Mouse (Mus musculus) testis, adult 2 months (tissue): Measurements from ENCODE around the gene Tmem219. TPM values are rescaled to one million over a fixed set of nuclear protein-coding genes. Genes with fewer than 3 reads are reported as not detected.

Experiments used
- H3K27ac ChIP-seq: fragments of 200-500 bp; 2 replicates; pipeline ENCODE4 v1.5.1; 2012; ENCODE audit warnings: low read depth, low read length; ENCODE audit not compliant: control insufficient read depth, insufficient read depth
- H3K27me3 ChIP-seq: fragments of 200-500 bp; 2 replicates; pipeline ENCODE4 v1.6.1; 2012; ENCODE audit warnings: mild to moderate bottlenecking, low read length, moderate library complexity; ENCODE audit not compliant: control insufficient read depth, insufficient read depth
- H3K36me3 ChIP-seq: fragments of 200-500 bp; 2 replicates; pipeline ENCODE4 v1.6.1; 2012; ENCODE audit warnings: mild to moderate bottlenecking, low read length; ENCODE audit not compliant: control insufficient read depth, insufficient read depth
- H3K4me1 ChIP-seq: fragments of 200-500 bp; 2 replicates; pipeline ENCODE4 v1.6.1; 2012; ENCODE audit warnings: low read length; ENCODE audit not compliant: control insufficient read depth, insufficient read depth
- H3K4me3 ChIP-seq: fragments of 200-500 bp; 2 replicates; pipeline ENCODE4 v1.5.1; 2012; ENCODE audit warnings: low read depth, mild to moderate bottlenecking, low read length, moderate library complexity, mixed read lengths; ENCODE audit not compliant: control insufficient read depth
- CTCF ChIP-seq: fragments of 200-500 bp; IDR thresholded peaks from 2 replicates; pipeline ENCODE4 v1.5.1; 2012; ENCODE audit warnings: low read depth, mild to moderate bottlenecking, inconsistent platforms, low read length, moderate library complexity; ENCODE audit not compliant: control insufficient read depth, insufficient read depth, insufficient replicate concordance
- POLR2A ChIP-seq: fragments of 200-500 bp; IDR thresholded peaks from 2 replicates; pipeline ENCODE4 v1.6.1; 2012; ENCODE audit warnings: low read depth, mild to moderate bottlenecking, inconsistent platforms, low read length, moderate library complexity; ENCODE audit not compliant: control insufficient read depth
- polyA plus RNA-seq: library from polyadenylated mRNA; depleted of rRNA; stranded (reverse); fragments of >200 nt; gene quantifications from 2 replicates; pipeline ENCODE4 v1.2.3, GENCODE M21; 2012; rRNA removed

The Tmem219 gene
- 70.3 and 73.6 TPM in 2 replicates for polyA plus RNA-seq

DNA sequence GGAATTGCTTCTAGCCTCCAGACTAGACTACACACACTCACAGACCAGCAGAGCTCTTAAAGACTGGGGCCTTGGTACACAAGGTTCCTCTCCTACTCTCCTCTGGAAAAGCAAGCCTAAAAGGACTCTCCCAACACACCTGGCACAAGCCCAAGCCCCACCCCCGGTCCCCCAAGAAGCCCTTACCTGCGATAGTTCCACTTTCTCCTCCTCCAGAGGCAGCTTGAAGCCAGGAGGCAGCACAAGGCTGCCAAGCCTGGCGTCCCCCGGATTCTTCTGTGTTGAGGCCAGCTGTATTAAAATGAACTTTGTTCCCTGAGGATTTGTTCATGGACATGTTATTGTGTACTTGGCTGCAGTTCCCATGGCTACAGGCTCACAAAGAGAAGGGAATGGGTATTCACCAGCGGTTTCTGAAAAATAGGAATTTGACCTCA, at the start of gene Tmem219:
Tmem219 (minus strand) TSS at position 294 of the 437 bp plus-strand sequence.
- TF ChIP-seq CTCF (no peak), POLR2A (no peak)
- H3K4me1 ChIP-seq = no peaks in the 10 kb centered on the region; the same call in none of the 2 replicates
- H3K36me3 ChIP-seq = no peaks in the 10 kb centered on the region; the same call in 1 of the 2 replicates
- H3K4me3 ChIP-seq = no peak within 1 kb of the TSS
- peak within 1 kb of the TSS; percentile 67 for H3K27ac ChIP-seq
- no peaks in the 10 kb centered on the region for H3K27me3 ChIP-seq

GRCm38 (mm10) chr7:126967361-126967760, 44.6 kb upstream of the Tmem219 start:
- Histone ChIP-seq H3K27ac (no peak overlapping the region), H3K4me3 (no peak overlapping the region), H3K27me3 (no peaks in the 10 kb centered on the region), H3K4me1 (no peaks in the 10 kb centered on the region; the same call in 1 of the 2 replicates), H3K36me3 (no peaks in the 10 kb centered on the region; the same call in 1 of the 2 replicates)
- TF ChIP-seq POLR2A (no peak), CTCF (no peak)

- TF ChIP-seq POLR2A = no peak
- no peak for TF ChIP-seq CTCF
- Histone ChIP-seq H3K27me3 (no peaks in the 10 kb centered on the region), H3K27ac (no peak overlapping the region), H3K36me3 (peaks cover 2% of the 10 kb centered on the region; the same call in 1 of the 2 replicates), H3K4me3 (no peak overlapping the region), H3K4me1 (no peaks in the 10 kb centered on the region; the same call in 1 of the 2 replicates)
Measured at GRCm38 (mm10) chr7:126965568-126965967, 42.9 kb upstream of the Tmem219 start.

GRCm38 (mm10) chr7:126963548-126964286, 41.0 kb upstream of the Tmem219 start:
- Histone ChIP-seq H3K4me3 (no peak overlapping the region), H3K36me3 (peaks cover 2% of the 10 kb centered on the region; the same call in 1 of the 2 replicates), H3K4me1 (no peaks in the 10 kb centered on the region; the same call in 1 of the 2 replicates), H3K27me3 (no peaks in the 10 kb centered on the region), H3K27ac (no peak overlapping the region)
- TF ChIP-seq POLR2A = no peak
- peak; percentile 25; the same call in 1 of the 2 replicates for TF ChIP-seq CTCF

DNA sequence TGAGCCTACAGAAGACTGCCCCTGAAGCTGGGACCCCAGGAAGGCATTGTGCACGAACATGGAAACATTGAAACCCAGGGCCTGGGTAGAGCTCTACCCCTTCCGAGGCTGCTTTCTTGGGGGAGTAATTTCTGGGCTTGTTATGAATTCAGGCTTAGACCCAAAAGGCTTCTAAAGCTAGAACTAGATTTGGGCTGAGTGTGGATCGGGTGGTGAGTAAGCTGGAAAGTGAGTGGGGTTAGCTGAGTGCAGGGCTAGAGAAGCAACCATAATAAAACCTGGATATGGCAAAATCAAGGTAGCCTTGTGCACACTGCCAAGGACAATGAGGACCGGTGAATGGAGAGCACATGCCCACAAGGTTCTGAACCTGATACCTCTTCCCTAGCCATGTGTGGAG, 39.2 kb upstream of the Tmem219 start:
- TF ChIP-seq CTCF = no peak
- TF ChIP-seq POLR2A = no peak
- peaks cover 3% of the 10 kb centered on the region for H3K36me3 ChIP-seq
- no peak overlapping the region for H3K27ac ChIP-seq
- no peaks in the 10 kb centered on the region for H3K27me3 ChIP-seq
- H3K4me3 ChIP-seq = no peak overlapping the region
- no peaks in the 10 kb centered on the region; the same call in 1 of the 2 replicates for H3K4me1 ChIP-seq

DNA sequence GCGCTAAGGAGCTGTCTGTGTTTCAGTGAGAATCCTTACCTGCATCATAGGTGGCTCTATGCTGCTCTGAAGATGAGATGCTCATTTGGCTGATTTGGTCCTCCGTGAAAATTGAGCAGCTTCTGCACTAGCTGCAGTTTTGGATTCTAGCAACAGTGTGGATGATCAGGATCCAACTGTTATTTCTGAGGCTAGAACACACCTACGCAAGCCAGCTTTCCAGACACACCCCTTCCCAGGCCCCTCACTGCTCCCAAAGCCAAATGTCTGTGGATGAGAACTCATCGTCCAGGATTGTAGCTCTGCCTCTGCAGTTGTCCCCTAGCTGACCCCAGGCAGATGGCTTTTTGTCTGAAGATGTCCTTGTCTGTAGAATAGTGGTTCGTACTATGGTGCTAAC, 38.4 kb upstream of the Tmem219 start:
- H3K27me3 ChIP-seq = no peaks in the 10 kb centered on the region
- H3K36me3 ChIP-seq = peaks cover 3% of the 10 kb centered on the region
- no peaks in the 10 kb centered on the region; the same call in 1 of the 2 replicates for H3K4me1 ChIP-seq
- H3K4me3 ChIP-seq = no peak overlapping the region
- no peak for TF ChIP-seq POLR2A
- TF ChIP-seq CTCF = no peak
- H3K27ac ChIP-seq = no peak overlapping the region

GRCm38 (mm10) chr7:126959780-126960179, 37.1 kb upstream of the Tmem219 start:
- Histone ChIP-seq H3K27me3 (no peaks in the 10 kb centered on the region), H3K36me3 (peaks cover 3% of the 10 kb centered on the region), H3K27ac (no peak overlapping the region), H3K4me1 (no peaks in the 10 kb centered on the region; the same call in 1 of the 2 replicates), H3K4me3 (no peak overlapping the region)
- TF ChIP-seq POLR2A (no peak), CTCF (no peak)
